ENCODE assay signal across 25 mouse cellular contexts in the genomic region with DNA sequence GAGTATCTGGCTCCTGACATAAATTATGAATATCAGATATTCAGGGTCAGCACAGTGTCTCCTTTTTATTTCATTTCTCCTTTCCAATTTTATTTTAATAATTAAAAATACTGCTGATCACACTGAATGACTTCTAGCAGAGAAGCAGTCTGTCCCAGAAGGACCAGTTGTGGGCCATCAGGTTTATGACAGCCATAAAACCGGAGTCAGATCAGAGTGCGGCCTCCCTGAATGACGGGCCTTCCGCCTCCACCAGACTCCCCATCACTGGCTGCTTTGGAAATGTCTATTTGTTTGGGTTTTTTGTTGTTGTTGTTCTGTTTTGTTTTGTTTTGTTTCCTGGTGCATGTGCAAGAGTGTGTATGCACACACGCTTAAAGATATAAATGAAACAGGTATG.
A peak's percentile ranks its signal among the peaks of the same experiment; 100 is the strongest.
DNase-seq lines count a peak whose midpoint lies in the region; ATAC-seq and TF ChIP-seq lines count a peak whose summit lies in the region.
"Had no signal": no experiment of that assay in that cellular context is flagged by ENCODE, and none has a peak within 500 bp of the region (broad histone marks: within the 10 kb centered on the region; RNA-seq: fewer than 3 reads in every experiment).

No protein-coding gene starts in this region.

- H3K9me3 ChIP-seq in hindbrain, embryonic 12.5 days (replicated peaks), result no peaks in the 10 kb centered on the region
- H3K9me3 ChIP-seq in hindbrain, embryonic 16.5 days (ENCODE audit: control insufficient read depth, low read length), result no peaks in the 10 kb centered on the region
- H3K9me3 ChIP-seq in midbrain, embryonic 10.5 days (replicated peaks), result no peaks in the 10 kb centered on the region
- H3K9me3 ChIP-seq in midbrain, embryonic 15.5 days, result no peaks in the 10 kb centered on the region
- H3K9me3 ChIP-seq in intestine, postnatal 0 days (ENCODE audit: control insufficient read depth), result no peaks in the 10 kb centered on the region
- H3K9me3 ChIP-seq: forebrain, embryonic 10.5 days; heart, embryonic 13.5 days; limb, embryonic 10.5 days had no signal

- no peak overlapping the region for H3K9ac ChIP-seq in hindbrain, embryonic 12.5 days
- no peak overlapping the region for H3K9ac ChIP-seq in hindbrain, embryonic 16.5 days (ENCODE audit: low read depth, low read length)
- H3K9ac ChIP-seq in midbrain, embryonic 15.5 days, result no peak overlapping the region
- H3K9ac ChIP-seq in intestine, postnatal 0 days (ENCODE audit: low read depth, low read length), result no peak overlapping the region
- H3K9ac ChIP-seq: heart, embryonic 13.5 days; hindbrain, embryonic 14.5 days had no signal

- H3K4me3 ChIP-seq in hindbrain, embryonic 12.5 days, result no peak overlapping the region
- H3K4me3 ChIP-seq in hindbrain, embryonic 16.5 days (ENCODE audit: low read length), result no peak overlapping the region
- no peak overlapping the region for H3K4me3 ChIP-seq in midbrain, embryonic 10.5 days
- no peak overlapping the region for H3K4me3 ChIP-seq in midbrain, embryonic 15.5 days
- no peak overlapping the region for H3K4me3 ChIP-seq in intestine, postnatal 0 days (ENCODE audit: low read depth, low read length)
- H3K4me3 ChIP-seq: forebrain, embryonic 10.5 days; heart, embryonic 13.5 days; limb, embryonic 10.5 days; myocyte had no signal

- H3K27ac ChIP-seq in hindbrain, embryonic 12.5 days, result peak overlapping the region; percentile 64; the same call in 1 of the 2 replicates
- no peak overlapping the region for H3K27ac ChIP-seq in hindbrain, embryonic 16.5 days (ENCODE audit: low read depth, low read length)
- H3K27ac ChIP-seq in midbrain, embryonic 10.5 days (replicated peaks), result peak overlapping the region; percentile 69; the same call in 1 of the 2 replicates
- H3K27ac ChIP-seq in midbrain, embryonic 15.5 days, result no peak overlapping the region
- peak overlapping the region; percentile 28; the same call in 1 of the 2 replicates for H3K27ac ChIP-seq in intestine, postnatal 0 days (ENCODE audit: low read depth, low read length)
- H3K27ac ChIP-seq: heart, embryonic 13.5 days; limb, embryonic 10.5 days had no signal

- peaks cover 11% of the 10 kb centered on the region; the same call in 1 of the 2 replicates for H3K36me3 ChIP-seq in hindbrain, embryonic 12.5 days
- peaks cover 5% of the 10 kb centered on the region; the same call in 1 of the 2 replicates for H3K36me3 ChIP-seq in hindbrain, embryonic 16.5 days (ENCODE audit: control insufficient read depth, insufficient read depth, low read length)
- H3K36me3 ChIP-seq in midbrain, embryonic 10.5 days, result peaks cover 25% of the 10 kb centered on the region
- no peaks in the 10 kb centered on the region; the same call in 1 of the 2 replicates for H3K36me3 ChIP-seq in midbrain, embryonic 15.5 days (replicated peaks)
- peaks cover 5% of the 10 kb centered on the region; the same call in 1 of the 2 replicates for H3K36me3 ChIP-seq in intestine, postnatal 0 days (ENCODE audit: control insufficient read depth, insufficient read depth)

- DNase-seq in midbrain, embryonic 10.5 days (ENCODE audit: low spot score), result no peak
- peak; percentile 43 to 48 for DNase-seq in kidney, postnatal 36 days
- DNase-seq in yolk sac, embryonic 10.5 days (ENCODE audit: low spot score), result no peak
- DNase-seq in right cerebral cortex, postnatal 36 days (ENCODE audit: low spot score in 2 of 2), result no peak
- DNase-seq: adrenal gland, adult 8-10 months; cerebellum, adult 11-12 months; cerebellum, postnatal 14 days; gastrocnemius, postnatal 14 days; heart, adult 11 months; heart, postnatal 14 days; liver; lung, postnatal 4 days; right cerebral cortex, postnatal 25 days; thymus, postnatal 14 days had no signal

- H3K4me1 ChIP-seq in hindbrain, embryonic 12.5 days, result peaks cover 5% of the 10 kb centered on the region
- peaks cover 4% of the 10 kb centered on the region for H3K4me1 ChIP-seq in hindbrain, embryonic 16.5 days (ENCODE audit: control insufficient read depth, insufficient read depth, low read depth, low read length)
- peaks cover 32% of the 10 kb centered on the region for H3K4me1 ChIP-seq in midbrain, embryonic 10.5 days
- peaks cover 25% of the 10 kb centered on the region for H3K4me1 ChIP-seq in midbrain, embryonic 15.5 days
- H3K4me1 ChIP-seq in intestine, postnatal 0 days (replicated peaks; ENCODE audit: control insufficient read depth, insufficient read depth, low read length), result peaks cover 6% of the 10 kb centered on the region; the same call in 1 of the 2 replicates

- ATAC-seq in hindbrain, embryonic 12.5 days (ENCODE audit: low FRiP score), result no peak
- no peak for ATAC-seq in hindbrain, embryonic 16.5 days
- ATAC-seq in midbrain, embryonic 15.5 days (replicated peaks), result no peak
- peak; percentile 69 for ATAC-seq in intestine, postnatal 0 days
- ATAC-seq: activated CD4-positive, CD25-positive, alpha-beta regulatory T cell, adult 4 months; forebrain, embryonic 16.5 days had no signal

- H3K27me3 ChIP-seq in hindbrain, embryonic 12.5 days, result no peaks in the 10 kb centered on the region
- no peaks in the 10 kb centered on the region for H3K27me3 ChIP-seq in hindbrain, embryonic 16.5 days (replicated peaks; ENCODE audit: control insufficient read depth, insufficient read depth, low read length)
- no peaks in the 10 kb centered on the region for H3K27me3 ChIP-seq in midbrain, embryonic 10.5 days (ENCODE audit: low read depth, poor library complexity, severe bottlenecking)
- H3K27me3 ChIP-seq in midbrain, embryonic 15.5 days (replicated peaks), result no peaks in the 10 kb centered on the region
- H3K27me3 ChIP-seq in intestine, postnatal 0 days (replicated peaks; ENCODE audit: control insufficient read depth, insufficient read depth, low read length), result no peaks in the 10 kb centered on the region
- H3K27me3 ChIP-seq: heart, embryonic 13.5 days had no signal

- TF ChIP-seq CTCF in intestine, postnatal 0 days (IDR thresholded peaks at IDR 0.05; ENCODE audit: low read depth), result no peak

- 82% methylated on average over 5 of the region's 5 CpGs for WGBS in hindbrain, embryonic 12.5 days
- 81% methylated on average over 5 of the region's 5 CpGs for WGBS in hindbrain, embryonic 16.5 days
- 95% methylated on average over 5 of the region's 5 CpGs for WGBS in midbrain, embryonic 10.5 days
- 84% methylated on average over 5 of the region's 5 CpGs for WGBS in midbrain, embryonic 15.5 days
- WGBS in intestine, postnatal 0 days, result 46% methylated on average over 5 of the region's 5 CpGs

- no peak overlapping the region for H3K4me2 ChIP-seq in hindbrain, embryonic 12.5 days (replicated peaks)
- H3K4me2 ChIP-seq in hindbrain, embryonic 16.5 days (ENCODE audit: low read length), result no peak overlapping the region
- H3K4me2 ChIP-seq in midbrain, embryonic 15.5 days, result no peak overlapping the region
- H3K4me2 ChIP-seq in intestine, postnatal 0 days (replicated peaks; ENCODE audit: low read depth), result no peak overlapping the region
- H3K4me2 ChIP-seq: heart, embryonic 13.5 days; hindbrain, embryonic 14.5 days had no signal

Comparison
In these comparisons a context has a peak if more than half of its experiments do, and no peak if none do; other contexts are left out.
1. H3K27ac ChIP-seq: peak in hindbrain, embryonic 12.5 days (single experiment), midbrain, embryonic 10.5 days (single experiment) and intestine, postnatal 0 days (single experiment); none in hindbrain, embryonic 16.5 days (single experiment) and midbrain, embryonic 15.5 days (single experiment).
2. DNase-seq: peak in kidney, postnatal 36 days (2 of 2); none in midbrain, embryonic 10.5 days (single experiment), yolk sac, embryonic 10.5 days (single experiment) and right cerebral cortex, postnatal 36 days (0 of 2).